Mouse (Mus musculus) embryonic fibroblast, embryonic 13.5 days (primary cell): ENCODE measurements around the gene Clic5. TPM values are rescaled to one million over a fixed set of nuclear protein-coding genes. Genes with fewer than 3 reads are reported as not detected.

Experiments used
- H3K27ac ChIP-seq: 2 replicates; pipeline ENCODE4 v1.5.1; 2012; ENCODE audit warnings: low read length, control low read depth, inconsistent platforms; ENCODE audit not compliant: insufficient read depth
- H3K4me1 ChIP-seq: 2 replicates; pipeline ENCODE4 v1.6.1; 2011; ENCODE audit warnings: low read length; ENCODE audit not compliant: control insufficient read depth, insufficient read depth
- H3K4me3 ChIP-seq: 2 replicates; pipeline ENCODE4 v1.5.1; 2011; ENCODE audit warnings: mild to moderate bottlenecking, control low read depth, low read length; ENCODE audit not compliant: insufficient read depth
- CTCF ChIP-seq: IDR thresholded peaks from 2 replicates; pipeline ENCODE4 v1.5.1; 2011; ENCODE audit warnings: mild to moderate bottlenecking, control low read depth, low read length, moderate library complexity, borderline replicate concordance; ENCODE audit not compliant: insufficient read depth
- POLR2A ChIP-seq: IDR thresholded peaks from 2 replicates; pipeline ENCODE4 v1.6.1; 2011; ENCODE audit warnings: low read depth, mild to moderate bottlenecking, control low read depth, low read length, moderate library complexity
- polyA plus RNA-seq: library from polyadenylated mRNA; stranded (reverse); fragments of >200 nt; gene quantifications from 2 replicates; pipeline ENCODE4 v1.2.4, GENCODE M21; 2011; ENCODE audit warnings: low read depth; ENCODE audit not compliant: missing spikeins, insufficient read length

Gene Clic5
- polyA plus RNA-seq, 1 experiment = 0.23 TPM

GRCm38 (mm10) chr17:44304076-44304475 is 115.7 kb downstream of the Clic5 start:
- Histone ChIP-seq H3K4me3 (no peak overlapping the region), H3K4me1 (0 out of 2 replicates have a peak, but pooled peaks cover 2% of the 10 kb centered on the region), H3K27ac (no peak overlapping the region)
- no peak for TF ChIP-seq POLR2A
- no peak for TF ChIP-seq CTCF

DNA sequence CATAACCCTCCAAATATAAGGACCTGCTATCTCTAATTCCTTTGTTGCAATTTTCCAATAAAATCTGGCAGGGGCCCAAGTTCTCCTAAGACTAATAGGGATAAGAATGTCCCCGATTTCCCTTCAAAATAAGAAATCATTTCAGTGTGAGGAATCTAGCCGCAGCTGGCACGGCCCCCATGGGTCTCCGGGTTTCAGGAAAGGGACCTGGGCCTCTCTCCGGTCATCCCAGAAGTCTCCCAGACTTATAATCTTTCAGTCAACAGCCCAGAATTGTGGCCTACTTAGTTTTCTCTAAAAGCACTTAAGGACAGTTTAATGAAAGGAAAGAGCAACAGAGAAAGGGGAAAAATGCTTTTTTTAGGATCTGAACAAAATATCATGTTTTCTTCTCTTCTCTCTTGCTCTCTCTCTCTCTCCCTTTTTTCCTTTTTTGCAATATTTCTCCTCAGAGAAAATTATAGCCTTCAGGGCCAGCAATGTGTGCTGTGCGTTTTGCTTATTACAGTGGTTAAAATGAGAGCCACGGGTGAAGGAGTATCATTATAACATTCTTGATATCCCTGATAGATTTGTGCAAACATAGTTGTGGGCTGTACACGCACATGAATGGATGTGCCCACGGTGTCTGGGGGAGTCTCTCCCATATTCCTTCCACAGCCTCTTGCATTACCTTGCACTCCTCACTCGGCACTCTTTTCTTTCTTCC is 121.7 kb downstream of the Clic5 start:
- Histone ChIP-seq H3K4me3 (no peak overlapping the region), H3K27ac (no peak overlapping the region), H3K4me1 (no peaks in the 10 kb centered on the region; the same call in 1 of the 2 replicates)
- TF ChIP-seq CTCF (no peak), POLR2A (no peak)

- no peaks in the 10 kb centered on the region for H3K4me1 ChIP-seq
- H3K27ac ChIP-seq = no peak overlapping the region
- TF ChIP-seq CTCF (no peak), POLR2A (no peak)
- H3K4me3 ChIP-seq = no peak overlapping the region
Observed at GRCm38 (mm10) chr17:44325314-44325713, 136.9 kb downstream of the Clic5 start.

GRCm38 (mm10) chr17:44327279-44328146 is 139.1 kb downstream of the Clic5 start:
- Histone ChIP-seq H3K27ac (no peak overlapping the region), H3K4me1 (no peaks in the 10 kb centered on the region), H3K4me3 (no peak overlapping the region)
- TF ChIP-seq CTCF = no peak
- no peak for TF ChIP-seq POLR2A

DNA sequence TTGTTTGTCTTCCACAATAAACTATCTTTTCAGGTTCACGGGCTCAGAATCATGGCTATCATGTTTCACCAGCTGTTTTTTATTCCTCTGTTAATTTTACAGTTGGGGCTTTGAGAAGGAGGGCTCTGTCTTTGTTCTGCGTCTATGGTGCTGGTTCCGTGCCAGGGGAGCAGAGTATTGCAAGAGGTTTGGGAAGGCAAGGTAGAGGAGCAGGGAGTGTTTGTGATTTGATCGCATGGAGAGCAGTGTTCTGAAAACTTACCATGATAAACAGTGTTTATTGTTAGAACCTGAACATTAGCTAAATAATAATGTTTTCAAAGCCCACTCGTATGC is 139.7 kb downstream of the Clic5 start:
- no peak overlapping the region for H3K27ac ChIP-seq
- TF ChIP-seq POLR2A (no peak), CTCF (no peak)

More for the DNA sequence above, 139.7 kb downstream of the Clic5 start:
- Histone ChIP-seq H3K4me1 (no peaks in the 10 kb centered on the region), H3K4me3 (no peak overlapping the region)

Other genes with a start within 250 kb of the Clic5 start
- 35.6 and 44.1 TPM in 2 replicates for gene Enpp5, start 109.8 kb upstream of the Clic5 start, polyA plus RNA-seq
- gene Enpp4, start 82.8 kb upstream of the Clic5 start, polyA plus RNA-seq = 5.1 and 8.6 TPM in 2 replicates